Mouse (Mus musculus): ENCODE measurements at regions not wholly inside any gene's neighbourhood (a gene's known extent, or its start where the extent isn't known, plus 50 kb on each side); places are given as distances from the start of the nearest gene placed in this dataset.

DNA sequence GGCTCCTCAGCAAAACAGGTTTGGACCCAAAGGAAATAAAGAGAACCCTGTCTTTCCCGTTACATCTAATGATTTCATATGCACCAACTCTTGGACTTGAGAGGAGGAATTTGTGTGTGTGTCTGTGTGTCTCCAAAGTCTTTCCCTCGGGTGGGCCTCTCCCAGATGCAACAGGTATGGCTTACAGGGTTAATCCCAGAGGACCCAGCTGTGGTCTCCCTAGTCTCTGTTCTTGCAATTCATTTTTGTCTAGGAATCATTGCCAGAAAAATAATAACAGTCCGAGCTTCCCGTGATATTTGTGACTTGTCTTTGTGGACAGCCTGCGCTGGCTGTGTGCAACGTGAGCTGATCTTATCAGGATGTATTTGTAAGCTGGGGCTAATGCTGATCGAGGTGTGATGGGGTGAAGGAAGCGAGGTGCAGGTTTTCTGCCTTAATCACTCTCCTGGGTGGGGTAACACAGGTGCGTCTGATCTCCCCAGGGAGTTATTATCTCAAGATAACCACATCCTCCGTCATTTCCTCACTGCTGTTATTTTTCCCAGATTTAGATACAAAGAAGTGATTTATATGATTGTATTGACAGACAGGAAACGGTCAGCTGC lies 627.2 kb upstream of the Sox9 start:
- 17% methylated on average over 11 of the region's 11 CpGs for WGBS (ENCODE audit: insufficient replicate concordance)

GRCm38 (mm10) chr11:112155339-112155955 lies 626.6 kb upstream of the Sox9 start:
- no peak overlapping the region for H3K4me2 ChIP-seq (ENCODE audit: low read depth)
- H3K27ac ChIP-seq: no peak overlapping the region
- 17% methylated on average over 10 of the region's 10 CpGs for WGBS (ENCODE audit: insufficient replicate concordance)
- H3K4me1 ChIP-seq (replicated peaks; ENCODE audit: control insufficient read depth in 2 of 2, insufficient read depth in 2 of 2, low read length in 1 of 2): no peaks in the 10 kb centered on the region
- ATAC-seq (ENCODE audit: insufficient read depth) (no peak), DNase-seq (ENCODE audit: low read depth in 3 of 3, low spot score in 3 of 3) (no peak)
- H3K36me3 ChIP-seq (replicated peaks; ENCODE audit: control insufficient read depth, insufficient read depth, low read depth): no peaks in the 10 kb centered on the region
- no peak overlapping the region for H3K4me3 ChIP-seq (ENCODE audit: insufficient read depth in 1 of 2, low read depth in 2 of 2, low read length in 2 of 2)
- no peaks in the 10 kb centered on the region for H3K27me3 ChIP-seq (ENCODE audit: control insufficient read depth, insufficient read depth, low read length)
- TF ChIP-seq EP300 (IDR thresholded peaks at IDR 0.05; ENCODE audit: low read depth) (no peak), CTCF (IDR thresholded peaks at IDR 0.05; ENCODE audit: low read depth) (no peak)
- H3K9me3 ChIP-seq (ENCODE audit: control insufficient read depth, low read length): no peaks in the 10 kb centered on the region
- H3K9ac ChIP-seq (replicated peaks): no peak overlapping the region

More for the DNA sequence above, 627.2 kb upstream of the Sox9 start:
- ATAC-seq (ENCODE audit: insufficient read depth) (no peak), DNase-seq (ENCODE audit: low read depth in 3 of 3, low spot score in 3 of 3) (no peak)
- Histone ChIP-seq H3K9ac (replicated peaks) (no peak overlapping the region), H3K4me1 (replicated peaks; ENCODE audit: control insufficient read depth in 2 of 2, insufficient read depth in 2 of 2, low read length in 1 of 2) (no peaks in the 10 kb centered on the region), H3K27ac (no peak overlapping the region), H3K27me3 (ENCODE audit: control insufficient read depth, insufficient read depth, low read length) (no peaks in the 10 kb centered on the region), H3K36me3 (replicated peaks; ENCODE audit: control insufficient read depth, insufficient read depth, low read depth) (no peaks in the 10 kb centered on the region), H3K4me2 (ENCODE audit: low read depth) (no peak overlapping the region), H3K4me3 (ENCODE audit: insufficient read depth in 1 of 2, low read depth in 2 of 2, low read length in 2 of 2) (no peak overlapping the region), H3K9me3 (ENCODE audit: control insufficient read depth, low read length) (no peaks in the 10 kb centered on the region)
- TF ChIP-seq EP300 (IDR thresholded peaks at IDR 0.05; ENCODE audit: low read depth) (no peak), CTCF (IDR thresholded peaks at IDR 0.05; ENCODE audit: low read depth) (no peak)

DNA sequence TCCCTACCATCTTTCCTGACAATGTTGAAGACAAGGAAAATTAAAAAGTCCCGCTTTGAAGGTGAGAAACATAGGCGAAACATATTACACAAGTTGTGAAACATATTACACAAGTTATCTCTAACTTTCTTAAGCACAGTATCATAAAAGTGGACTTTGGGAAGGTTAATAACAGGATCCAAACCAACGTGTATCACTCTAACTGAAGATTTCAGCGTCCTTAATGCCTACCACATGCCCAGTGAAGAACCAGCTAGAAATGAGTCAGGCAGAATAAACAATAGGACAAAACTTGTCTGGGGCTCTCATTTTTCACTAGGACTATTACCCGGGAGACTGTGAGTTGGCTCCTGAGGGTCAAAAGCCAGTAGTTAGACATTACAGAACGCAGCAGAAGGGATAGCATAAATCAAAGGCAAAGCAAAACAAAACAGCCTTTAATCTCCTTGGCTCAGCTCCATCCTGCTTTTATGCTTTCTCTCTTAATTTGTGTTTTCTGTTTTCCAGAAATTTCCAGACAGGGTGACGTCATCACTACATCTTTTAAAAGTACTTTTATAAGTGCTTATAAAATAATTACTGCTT lies 618.3 kb upstream of the Sox9 start:
- Histone ChIP-seq H3K4me3 (ENCODE audit: insufficient read depth in 1 of 2, low read depth in 2 of 2, low read length in 2 of 2) (no peak overlapping the region), H3K4me1 (replicated peaks; ENCODE audit: control insufficient read depth in 2 of 2, insufficient read depth in 2 of 2, low read length in 1 of 2) (no peaks in the 10 kb centered on the region), H3K27ac (no peak overlapping the region), H3K27me3 (ENCODE audit: control insufficient read depth, insufficient read depth, low read length) (no peaks in the 10 kb centered on the region), H3K4me2 (ENCODE audit: low read depth) (no peak overlapping the region), H3K9me3 (ENCODE audit: control insufficient read depth, low read length) (no peaks in the 10 kb centered on the region), H3K9ac (replicated peaks) (no peak overlapping the region), H3K36me3 (replicated peaks; ENCODE audit: control insufficient read depth, insufficient read depth, low read depth) (no peaks in the 10 kb centered on the region)
- DNase-seq (ENCODE audit: low read depth in 3 of 3, low spot score in 3 of 3): no peak
- ATAC-seq (ENCODE audit: insufficient read depth): no peak
- TF ChIP-seq CTCF (IDR thresholded peaks at IDR 0.05; ENCODE audit: low read depth): no peak
- no peak for TF ChIP-seq EP300 (IDR thresholded peaks at IDR 0.05; ENCODE audit: low read depth)
- 47% methylated on average over 7 of the region's 7 CpGs for WGBS (ENCODE audit: insufficient replicate concordance)

DNA sequence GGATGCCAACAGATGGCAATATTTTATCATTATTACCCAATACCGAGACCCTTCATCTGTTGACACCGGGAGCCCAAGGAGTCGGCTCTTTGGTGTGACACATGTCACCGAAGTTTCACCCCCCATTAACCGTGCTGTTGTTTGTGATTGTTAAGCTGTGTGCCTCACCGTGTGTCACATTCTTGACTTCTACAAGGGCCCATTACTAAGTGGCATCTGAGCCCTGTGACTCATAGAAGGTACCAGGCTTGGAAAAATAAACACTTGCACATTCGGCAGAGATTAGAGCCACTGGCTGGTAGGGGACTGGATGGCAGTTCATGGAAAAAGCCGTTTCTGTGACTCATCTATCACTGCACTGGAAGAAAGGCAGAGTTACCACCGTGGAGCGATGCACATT lies 608.4 kb upstream of the Sox9 start:
- Histone ChIP-seq H3K4me1 (replicated peaks; ENCODE audit: control insufficient read depth in 2 of 2, insufficient read depth in 2 of 2, low read length in 1 of 2) (no peaks in the 10 kb centered on the region), H3K4me2 (ENCODE audit: low read depth) (no peak overlapping the region)
- 69% methylated on average over 10 of the region's 10 CpGs for WGBS (ENCODE audit: insufficient replicate concordance)

GRCm38 (mm10) chr11:112175302-112175701 lies 606.7 kb upstream of the Sox9 start:
- H3K4me2 ChIP-seq (ENCODE audit: low read depth): no peak overlapping the region
- no peak for TF ChIP-seq CTCF (IDR thresholded peaks at IDR 0.05; ENCODE audit: low read depth)
- TF ChIP-seq EP300 (IDR thresholded peaks at IDR 0.05; ENCODE audit: low read depth): no peak
- H3K36me3 ChIP-seq (replicated peaks; ENCODE audit: control insufficient read depth, insufficient read depth, low read depth): no peaks in the 10 kb centered on the region
- H3K4me3 ChIP-seq (ENCODE audit: insufficient read depth in 1 of 2, low read depth in 2 of 2, low read length in 2 of 2): no peak overlapping the region
- no peak for DNase-seq (ENCODE audit: low read depth in 3 of 3, low spot score in 3 of 3)
- WGBS (ENCODE audit: insufficient replicate concordance): 69% methylated on average over 6 of the region's 6 CpGs
- no peaks in the 10 kb centered on the region for H3K27me3 ChIP-seq (ENCODE audit: control insufficient read depth, insufficient read depth, low read length)
- H3K4me1 ChIP-seq (replicated peaks; ENCODE audit: control insufficient read depth in 2 of 2, insufficient read depth in 2 of 2, low read length in 1 of 2): no peaks in the 10 kb centered on the region
- no peak for ATAC-seq (ENCODE audit: insufficient read depth)
- no peak overlapping the region for H3K27ac ChIP-seq
- H3K9me3 ChIP-seq (ENCODE audit: control insufficient read depth, low read length): no peaks in the 10 kb centered on the region
- no peak overlapping the region for H3K9ac ChIP-seq (replicated peaks)

More for the DNA sequence above, 608.4 kb upstream of the Sox9 start:
- H3K4me3 ChIP-seq (ENCODE audit: insufficient read depth in 1 of 2, low read depth in 2 of 2, low read length in 2 of 2): no peak overlapping the region
- H3K36me3 ChIP-seq (replicated peaks; ENCODE audit: control insufficient read depth, insufficient read depth, low read depth): no peaks in the 10 kb centered on the region
- ATAC-seq (ENCODE audit: insufficient read depth) (no peak), DNase-seq (ENCODE audit: low read depth in 3 of 3, low spot score in 3 of 3) (no peak)
- no peak overlapping the region for H3K27ac ChIP-seq
- no peak overlapping the region for H3K9ac ChIP-seq (replicated peaks)
- H3K27me3 ChIP-seq (ENCODE audit: control insufficient read depth, insufficient read depth, low read length): no peaks in the 10 kb centered on the region
- TF ChIP-seq CTCF (IDR thresholded peaks at IDR 0.05; ENCODE audit: low read depth): no peak
- TF ChIP-seq EP300 (IDR thresholded peaks at IDR 0.05; ENCODE audit: low read depth): no peak
- no peaks in the 10 kb centered on the region for H3K9me3 ChIP-seq (ENCODE audit: control insufficient read depth, low read length)

Measured in liver, embryonic 14.5 days (tissue).